Mouse (Mus musculus) T-helper 1 cell (primary cell): ENCODE measurements around the gene Rbm4b.
"Not testable (repeated sequence)": the region's sequence is repeated elsewhere in the genome, so short reads cannot be mapped to it uniquely, and the experiment has no call there.

Experiments
- in situ Hi-C: fragments of 300-600 bp; cut with MboI, MseI; formaldehyde crosslinking; loops from one replicate; pipeline ENCODE4 v1.15.1; 2025; ENCODE audit warnings: high pct_unique_total_duplicates

Rbm4b gene

GRCm38 (mm10) chr19:4803283-4803682, 47.0 kb downstream of the Rbm4b start:
- in situ Hi-C loops: loop anchor here (10.0 kb wide), 1 partner anchor 492 kb away; the partner anchor contains the start of genes Gal3st3 and Sf3b2

GRCm38 (mm10) chr19:4810309-4810708, 54.0 kb downstream of the Rbm4b start:
- in situ Hi-C loops: no loop called here

- in situ Hi-C loops: no loop called here
These were observed 54.4 kb downstream of the Rbm4b start for GRCm38 (mm10) chr19:4810746-4811062.

GRCm38 (mm10) chr19:4811063-4811908, 55.0 kb downstream of the Rbm4b start, which contains the start of the genes Gm21992 and Rbm14:
Gm21992 (minus strand) TSS chr19:4811612.
Rbm14 (minus strand) TSS chr19:4811634.
- in situ Hi-C loops: no loop called here

GRCm38 (mm10) chr19:4811909-4812242, 55.6 kb downstream of the Rbm4b start:
- in situ Hi-C loops: no loop called here

- in situ Hi-C loops: not testable (repeated sequence)
These were observed 56.1 kb downstream of the Rbm4b start for GRCm38 (mm10) chr19:4812334-4812949.

GRCm38 (mm10) chr19:4813015-4813414, 56.7 kb downstream of the Rbm4b start:
- in situ Hi-C loops: no loop called here
